Mouse (Mus musculus): Measurements from ENCODE around the gene Camk2n2. TPM values are rescaled to one million over a fixed set of nuclear protein-coding genes. Genes with fewer than 3 reads are reported as not detected.

Camk2n2 gene
- polyA plus RNA-seq, 2 experiments = 0.19 to 0.38 TPM

GRCm38 (mm10) chr16:20637410-20637809 is 16.3 kb upstream of the Camk2n2 start:
- ATAC-seq (ENCODE audit: insufficient read depth) (no peak), DNase-seq (ENCODE audit: low read depth in 3 of 3, low spot score in 3 of 3) (no peak)
- H3K36me3 ChIP-seq (replicated peaks; ENCODE audit: control insufficient read depth, insufficient read depth, low read depth) = no peaks in the 10 kb centered on the region
- no peak overlapping the region for H3K27ac ChIP-seq
- no peak for TF ChIP-seq CTCF (IDR thresholded peaks at IDR 0.05; ENCODE audit: low read depth)
- TF ChIP-seq EP300 (IDR thresholded peaks at IDR 0.05; ENCODE audit: low read depth) = no peak
- H3K4me3 ChIP-seq (ENCODE audit: insufficient read depth in 1 of 2, low read depth in 2 of 2, low read length in 2 of 2) = no peak overlapping the region
- H3K9me3 ChIP-seq (ENCODE audit: control insufficient read depth, low read length) = no peaks in the 10 kb centered on the region
- no peaks in the 10 kb centered on the region for H3K4me1 ChIP-seq (replicated peaks; ENCODE audit: control insufficient read depth in 2 of 2, insufficient read depth in 2 of 2, low read length in 1 of 2)
- no peak overlapping the region for H3K9ac ChIP-seq (replicated peaks)
- H3K27me3 ChIP-seq (ENCODE audit: control insufficient read depth, insufficient read depth, low read length) = no peaks in the 10 kb centered on the region
- 56% methylated on average over 8 of the region's 8 CpGs for WGBS (ENCODE audit: insufficient replicate concordance)
- no peak overlapping the region for H3K4me2 ChIP-seq (ENCODE audit: low read depth)

- Histone ChIP-seq H3K4me3 (ENCODE audit: insufficient read depth in 1 of 2, low read depth in 2 of 2, low read length in 2 of 2) (peak within 1 kb of the TSS in 1 of 2 experiments; percentile 41; a peak in 2 of 4 replicates), H3K9me3 (ENCODE audit: control insufficient read depth, low read length) (no peaks in the 10 kb centered on the region), H3K9ac (replicated peaks) (no peak within 1 kb of the TSS), H3K4me2 (ENCODE audit: low read depth) (peak within 1 kb of the TSS; percentile 53), H3K4me1 (replicated peaks; ENCODE audit: control insufficient read depth in 2 of 2, insufficient read depth in 2 of 2, low read length in 1 of 2) (no peaks in the 10 kb centered on the region), H3K27ac (no peak within 1 kb of the TSS), H3K27me3 (ENCODE audit: control insufficient read depth, insufficient read depth, low read length) (peaks cover 27% of the 10 kb centered on the region), H3K36me3 (replicated peaks; ENCODE audit: control insufficient read depth, insufficient read depth, low read depth) (no peaks in the 10 kb centered on the region)
- 12% methylated on average over 54 of the region's 54 CpGs for WGBS (ENCODE audit: insufficient replicate concordance)
- ATAC-seq (ENCODE audit: insufficient read depth) (no peak), DNase-seq (ENCODE audit: low read depth in 3 of 3, low spot score in 3 of 3) (no peak)
- no peak for TF ChIP-seq EP300 (IDR thresholded peaks at IDR 0.05; ENCODE audit: low read depth)
- TF ChIP-seq CTCF (IDR thresholded peaks at IDR 0.05; ENCODE audit: low read depth) = no peak
Observed at GRCm38 (mm10) chr16:20629731-20630634, 8.9 kb upstream of the Camk2n2 start, which contains the start of gene Ece2. TSS of gene Ece2 (plus strand) at chr16:20629828.

GRCm38 (mm10) chr16:20628871-20629391 is 7.8 kb upstream of the Camk2n2 start:
- Histone ChIP-seq H3K4me1 (replicated peaks; ENCODE audit: control insufficient read depth in 2 of 2, insufficient read depth in 2 of 2, low read length in 1 of 2) (no peaks in the 10 kb centered on the region), H3K4me2 (ENCODE audit: low read depth) (no peak overlapping the region), H3K27me3 (ENCODE audit: control insufficient read depth, insufficient read depth, low read length) (peaks cover 27% of the 10 kb centered on the region), H3K9ac (replicated peaks) (no peak overlapping the region), H3K36me3 (replicated peaks; ENCODE audit: control insufficient read depth, insufficient read depth, low read depth) (no peaks in the 10 kb centered on the region), H3K27ac (no peak overlapping the region), H3K9me3 (ENCODE audit: control insufficient read depth, low read length) (no peaks in the 10 kb centered on the region), H3K4me3 (ENCODE audit: insufficient read depth in 1 of 2, low read depth in 2 of 2, low read length in 2 of 2) (no peak overlapping the region)
- WGBS (ENCODE audit: insufficient replicate concordance) = 56% methylated on average over 11 of the region's 11 CpGs
- ATAC-seq (ENCODE audit: insufficient read depth) = no peak
- TF ChIP-seq CTCF (IDR thresholded peaks at IDR 0.05; ENCODE audit: low read depth) (no peak), EP300 (IDR thresholded peaks at IDR 0.05; ENCODE audit: low read depth) (no peak)
- DNase-seq (ENCODE audit: low read depth in 3 of 3, low spot score in 3 of 3) = no peak

- Histone ChIP-seq H3K4me1 (replicated peaks; ENCODE audit: control insufficient read depth in 2 of 2, insufficient read depth in 2 of 2, low read length in 1 of 2) (peaks cover 0 to 4% of the 10 kb centered on the region in 2 experiments; a peak in 2 of 4 replicates), H3K27me3 (ENCODE audit: control insufficient read depth, insufficient read depth, low read length) (peaks cover 53% of the 10 kb centered on the region), H3K4me3 (ENCODE audit: insufficient read depth in 1 of 2, low read depth in 2 of 2, low read length in 2 of 2) (no peak overlapping the region), H3K9ac (replicated peaks) (no peak overlapping the region), H3K36me3 (replicated peaks; ENCODE audit: control insufficient read depth, insufficient read depth, low read depth) (no peaks in the 10 kb centered on the region), H3K4me2 (ENCODE audit: low read depth) (no peak overlapping the region), H3K9me3 (ENCODE audit: control insufficient read depth, low read length) (no peaks in the 10 kb centered on the region), H3K27ac (no peak overlapping the region)
- TF ChIP-seq EP300 (IDR thresholded peaks at IDR 0.05; ENCODE audit: low read depth) (no peak), CTCF (IDR thresholded peaks at IDR 0.05; ENCODE audit: low read depth) (no peak)
- ATAC-seq (ENCODE audit: insufficient read depth) (no peak), DNase-seq (ENCODE audit: low read depth in 3 of 3, low spot score in 3 of 3) (no peak)
- WGBS (ENCODE audit: insufficient replicate concordance) = 52% methylated on average over 2 of the region's 2 CpGs
Observed at GRCm38 (mm10) chr16:20623211-20623610, 2.1 kb upstream of the Camk2n2 start.

Data from liver, embryonic 14.5 days (tissue).